Mouse (Mus musculus) layer of hippocampus, adult 2 months (tissue): Measurements from ENCODE around the gene Eif3l. TPM values are rescaled to one million over a fixed set of nuclear protein-coding genes. Genes with fewer than 3 reads are reported as not detected.

ENCODE experiments used
- DNase-seq, 2 experiments: peaks; one replicate each; pipeline ENCODE4 v3.0.0; 2022; ENCODE audit warnings: low spot score in 2 of 2
- H3K27ac ChIP-seq: fragments of 200-600 bp; 2 replicates; pipeline ENCODE4 v1.8.1; 2022
- H3K4me3 ChIP-seq: fragments of 200-600 bp; 2 replicates; pipeline ENCODE4 v1.8.1; 2022; ENCODE audit warnings: mild to moderate bottlenecking
- CTCF ChIP-seq: fragments of 200-600 bp; conservative IDR thresholded peaks from 2 replicates; pipeline ENCODE4 v1.8.1; 2022; ENCODE audit warnings: antibody characterized with exemption, mild to moderate bottlenecking, moderate library complexity
- total RNA-seq, 2 experiments: library from RNA; stranded (reverse); gene quantifications; 2 replicates each; pipeline ENCODE4 v1.2.3; 2021

Eif3l gene
- total RNA-seq, 2 experiments from 2014 or later, result 68.9 to 69.5 TPM

GRCm38 (mm10) chr15:79075658-79076365, 833 bp downstream of the Eif3l start:
- Histone ChIP-seq H3K4me3 (peak overlapping the region; percentile 86), H3K27ac (peak overlapping the region; percentile 91)
- TF ChIP-seq CTCF, result no peak
- DNase-seq, result no peak

GRCm38 (mm10) chr15:79079567-79079966, 4.6 kb downstream of the Eif3l start:
- no peak for DNase-seq
- no peak for TF ChIP-seq CTCF
- H3K4me3 ChIP-seq, result no peak overlapping the region

GRCm38 (mm10) chr15:79092284-79092683, 17.3 kb downstream of the Eif3l start:
- peak overlapping the region; percentile 73 for H3K27ac ChIP-seq
- H3K4me3 ChIP-seq, result no peak overlapping the region
- DNase-seq, result peak in 1 of 2 experiments; percentile 37
- TF ChIP-seq CTCF, result no peak

More at GRCm38 (mm10) chr15:79079567-79079966, 4.6 kb downstream of the Eif3l start:
- H3K27ac ChIP-seq, result no peak overlapping the region

- TF ChIP-seq CTCF, result peak; percentile 80
- peak overlapping the region; percentile 73 for H3K27ac ChIP-seq
- DNase-seq, result peak; percentile 40 to 54
- H3K4me3 ChIP-seq, result no peak overlapping the region
Observed at GRCm38 (mm10) chr15:79093083-79093839, 18.3 kb downstream of the Eif3l start.

- Histone ChIP-seq H3K4me3 (no peak overlapping the region), H3K27ac (peak overlapping the region; percentile 91)
- TF ChIP-seq CTCF, result no peak
- peak in 1 of 2 experiments; percentile 47 for DNase-seq
Observed at GRCm38 (mm10) chr15:79095483-79095882, 20.5 kb downstream of the Eif3l start.

- peak overlapping the region; percentile 91 for H3K27ac ChIP-seq
- no peak overlapping the region for H3K4me3 ChIP-seq
- DNase-seq, result no peak
- TF ChIP-seq CTCF, result no peak
Observed at GRCm38 (mm10) chr15:79096556-79096955, 21.6 kb downstream of the Eif3l start.

GRCm38 (mm10) chr15:79097135-79097534, 22.2 kb downstream of the Eif3l start:
- Histone ChIP-seq H3K4me3 (no peak overlapping the region), H3K27ac (peak overlapping the region; percentile 91)
- DNase-seq, result no peak
- no peak for TF ChIP-seq CTCF

GRCm38 (mm10) chr15:79097611-79098025, 22.6 kb downstream of the Eif3l start:
- peak; percentile 34 to 40 for DNase-seq
- Histone ChIP-seq H3K27ac (peak overlapping the region; percentile 91), H3K4me3 (no peak overlapping the region)
- no peak for TF ChIP-seq CTCF

- H3K4me3 ChIP-seq, result no peak overlapping the region
- H3K27ac ChIP-seq, result peak overlapping the region; percentile 91
- no peak for TF ChIP-seq CTCF
- no peak for DNase-seq
Observed at GRCm38 (mm10) chr15:79098220-79098619, 23.2 kb downstream of the Eif3l start.

GRCm38 (mm10) chr15:79098868-79099267, 23.9 kb downstream of the Eif3l start:
- no peak for TF ChIP-seq CTCF
- DNase-seq, result no peak
- no peak overlapping the region for H3K4me3 ChIP-seq
- peak overlapping the region; percentile 91 for H3K27ac ChIP-seq

- Histone ChIP-seq H3K4me3 (no peak overlapping the region), H3K27ac (peak overlapping the region; percentile 91)
- no peak for DNase-seq
- TF ChIP-seq CTCF, result no peak
Observed at GRCm38 (mm10) chr15:79099456-79099855, 24.5 kb downstream of the Eif3l start.

GRCm38 (mm10) chr15:79100391-79100790, 25.4 kb downstream of the Eif3l start:
- TF ChIP-seq CTCF, result no peak
- Histone ChIP-seq H3K4me3 (no peak overlapping the region), H3K27ac (peak overlapping the region; percentile 91)
- DNase-seq, result no peak

GRCm38 (mm10) chr15:79101531-79101930, 26.6 kb downstream of the Eif3l start:
- H3K4me3 ChIP-seq, result no peak overlapping the region
- no peak for TF ChIP-seq CTCF
- H3K27ac ChIP-seq, result peak overlapping the region; percentile 72
- DNase-seq, result no peak

- H3K27ac ChIP-seq, result peak overlapping the region; percentile 73
- DNase-seq, result no peak
- no peak overlapping the region for H3K4me3 ChIP-seq
- no peak for TF ChIP-seq CTCF
Observed at GRCm38 (mm10) chr15:79103264-79103663, 28.3 kb downstream of the Eif3l start.
